Mouse (Mus musculus) CH12.LX (cell line): ENCODE results near the gene Togaram1. TPM values are rescaled to one million over a fixed set of nuclear protein-coding genes. Genes with fewer than 3 reads are reported as not detected.

ENCODE experiments used
- DNase-seq: peaks from one replicate; pipeline ENCODE4 v3.0.0-alpha.2; 2013; ENCODE audit errors: extremely low read depth
- H3K27ac ChIP-seq: 2 replicates; pipeline ENCODE4 v1.5.1; 2012; ENCODE audit warnings: low read depth, mild to moderate bottlenecking, control low read depth, moderate library complexity; ENCODE audit not compliant: insufficient read depth
- H3K27me3 ChIP-seq: replicated peaks from 2 replicates; pipeline ENCODE3; 2012; ENCODE audit warnings: inconsistent platforms
- H3K36me3 ChIP-seq, 2 experiments: replicated peaks in 1 of 2; 2 replicates each; pipeline versions ENCODE3 to v1.6.1; 2012; ENCODE audit warnings: inconsistent platforms in 1 of 2, low read length in 1 of 2, mild to moderate bottlenecking in 1 of 2, mixed read lengths in 1 of 2, moderate library complexity in 1 of 2; ENCODE audit not compliant: control insufficient read depth in 1 of 2, insufficient read depth in 1 of 2
- H3K4me1 ChIP-seq, 2 experiments: 2 replicates each; pipeline ENCODE4 v1.6.1; 2012; ENCODE audit warnings: inconsistent platforms in 1 of 2, moderate library complexity in 1 of 2; ENCODE audit not compliant: insufficient read depth in 2 of 2, control insufficient read depth in 1 of 2
- H3K4me2 ChIP-seq: 2 replicates; pipeline ENCODE4 v1.6.1; 2012; ENCODE audit warnings: low read depth, mild to moderate bottlenecking, control low read depth; ENCODE audit not compliant: poor library complexity, insufficient read depth, severe bottlenecking
- H3K4me3 ChIP-seq, 3 experiments: fragments of 150-350 bp in 1 of 3; sonication (generic) in 1 of 3; replicated peaks in 1 of 3; 2 replicates each; pipeline versions ENCODE3 to v1.5.1; 2011 to 2012; ENCODE audit warnings: low read depth in 2 of 3, low read length in 2 of 3, mild to moderate bottlenecking in 2 of 3, moderate library complexity in 2 of 3, control low read depth in 1 of 3, improper control_type of control experiment in 1 of 3, inconsistent platforms in 1 of 3, mixed read lengths in 1 of 3; ENCODE audit not compliant: poor library complexity in 1 of 3
- H3K79me2 ChIP-seq: replicated peaks from 2 replicates; pipeline ENCODE4 v1.6.1; 2012; ENCODE audit warnings: mild to moderate bottlenecking, moderate library complexity; ENCODE audit not compliant: control insufficient read depth, poor library complexity, insufficient read depth, severe bottlenecking; ENCODE audit errors: extremely low read depth
- H3K9ac ChIP-seq: 2 replicates; pipeline ENCODE4 v1.6.1; 2012; ENCODE audit warnings: low read depth, mild to moderate bottlenecking, control low read depth, moderate library complexity; ENCODE audit not compliant: insufficient read depth
- H3K9me3 ChIP-seq: replicated peaks from 2 replicates; pipeline ENCODE3; 2012; ENCODE audit warnings: low read length, inconsistent platforms, mixed read lengths
- BHLHE40 ChIP-seq: IDR thresholded peaks from 2 replicates; pipeline ENCODE4 v1.6.1; 2011; ENCODE audit warnings: mild to moderate bottlenecking, low read depth, low read length, improper control_type of control experiment
- CTCF ChIP-seq, 2 experiments: IDR thresholded peaks in 1 of 2; conservative IDR thresholded peaks in 1 of 2; 2 replicates each; pipeline ENCODE4 v1.5.1; 2011 to 2012; ENCODE audit warnings: low read depth in 2 of 2, low read length in 2 of 2, improper control_type of control experiment in 1 of 2, inconsistent platforms in 1 of 2, mild to moderate bottlenecking in 1 of 2, moderate library complexity in 1 of 2
- ELF1 ChIP-seq: IDR thresholded peaks from 2 replicates; pipeline ENCODE4 v1.6.1; 2014; ENCODE audit warnings: low read depth, mild to moderate bottlenecking, inconsistent platforms, low read length, improper control_type of control experiment
- EP300 ChIP-seq: IDR thresholded peaks from 2 replicates; pipeline ENCODE4 v1.6.1; 2011; ENCODE audit warnings: low read length, improper control_type of control experiment
- GABPA ChIP-seq: IDR thresholded peaks from 2 replicates; pipeline ENCODE4 v1.6.1; 2012; ENCODE audit warnings: low read depth, low read length, improper control_type of control experiment, inconsistent platforms; ENCODE audit not compliant: insufficient replicate concordance
- IRF4 ChIP-seq: IDR thresholded peaks from 2 replicates; pipeline ENCODE4 v1.6.1; 2014; ENCODE audit warnings: low read depth, mild to moderate bottlenecking, inconsistent platforms, low read length, improper control_type of control experiment
- JUN ChIP-seq: IDR thresholded peaks from 2 replicates; pipeline ENCODE4 v1.6.1; 2011; ENCODE audit warnings: low read depth, mild to moderate bottlenecking, low read length, improper control_type of control experiment, moderate library complexity; ENCODE audit not compliant: insufficient read depth
- MAFK ChIP-seq: IDR thresholded peaks from 2 replicates; pipeline ENCODE4 v1.6.1; 2011; ENCODE audit warnings: low read length, improper control_type of control experiment; ENCODE audit not compliant: insufficient replicate concordance
- MEF2A ChIP-seq: IDR thresholded peaks from 2 replicates; pipeline ENCODE4 v1.6.1; 2014; ENCODE audit warnings: low read depth, mild to moderate bottlenecking, inconsistent platforms, low read length, improper control_type of control experiment, borderline replicate concordance
- MXI1 ChIP-seq: IDR thresholded peaks from 2 replicates; pipeline ENCODE4 v1.6.1; 2011; ENCODE audit warnings: mild to moderate bottlenecking, low read depth, low read length, improper control_type of control experiment
- MYC ChIP-seq: IDR thresholded peaks from 2 replicates; pipeline ENCODE4 v1.6.1; 2011; ENCODE audit warnings: low read depth, mild to moderate bottlenecking, improper control_type of control experiment, low read length
- NELFE ChIP-seq: IDR thresholded peaks from 2 replicates; pipeline ENCODE4 v1.6.1; 2011; ENCODE audit warnings: low read depth, low read length, improper control_type of control experiment
- NRF1 ChIP-seq: IDR thresholded peaks from 2 replicates; pipeline ENCODE4 v1.6.1; 2014; ENCODE audit warnings: low read depth, mild to moderate bottlenecking, inconsistent platforms, low read length, improper control_type of control experiment, moderate library complexity
- POLR2A ChIP-seq: IDR thresholded peaks from 2 replicates; pipeline ENCODE4 v1.6.1; 2011; ENCODE audit warnings: low read depth, mild to moderate bottlenecking, improper control_type of control experiment, low read length
- RAD21 ChIP-seq: IDR thresholded peaks from 2 replicates; pipeline ENCODE4 v1.6.1; 2011; ENCODE audit warnings: low read depth, mild to moderate bottlenecking, low read length, improper control_type of control experiment, moderate library complexity
- RCOR1 ChIP-seq: conservative IDR thresholded peaks from 2 replicates; pipeline ENCODE4 v1.6.1; 2012; ENCODE audit warnings: low read depth, mild to moderate bottlenecking, inconsistent platforms, low read length, improper control_type of control experiment
- SMC3 ChIP-seq: IDR thresholded peaks from 2 replicates; pipeline ENCODE4 v1.6.1; 2011; ENCODE audit warnings: low read depth, low read length, improper control_type of control experiment
- TBP ChIP-seq: conservative IDR thresholded peaks from 2 replicates; pipeline ENCODE4 v1.6.1; 2011; ENCODE audit warnings: low read depth, low read length, improper control_type of control experiment
- TCF12 ChIP-seq: IDR thresholded peaks from 2 replicates; pipeline ENCODE4 v1.6.1; 2014; ENCODE audit warnings: low read depth, mild to moderate bottlenecking, inconsistent platforms, low read length, improper control_type of control experiment
- UBTF ChIP-seq: IDR thresholded peaks from 2 replicates; pipeline ENCODE4 v1.6.1; 2012; ENCODE audit warnings: low read depth, mild to moderate bottlenecking, inconsistent platforms, low read length, improper control_type of control experiment, moderate library complexity
- USF1 ChIP-seq: IDR thresholded peaks from 2 replicates; pipeline ENCODE4 v1.6.1; 2014; ENCODE audit warnings: low read depth, mild to moderate bottlenecking, inconsistent platforms, low read length, improper control_type of control experiment
- ZNF384 ChIP-seq: IDR thresholded peaks from 2 replicates; pipeline ENCODE4 v1.6.1; 2012; ENCODE audit warnings: low read depth, low read length, improper control_type of control experiment, inconsistent platforms
- dilution Hi-C: fragments of 300-500 bp; cut with MboI; formaldehyde crosslinking; loops from 2 replicates; pipeline ENCODE4 v1.14.3; 2020; ENCODE audit warnings: low sequenced_read_pairs; ENCODE audit not compliant: extremely low pct_unique_long_range_greater_than_20kb, extremely low pct_ligation_motif_present
- in situ Hi-C: fragments of 300-500 bp; cut with MboI; formaldehyde crosslinking; loops from 3 replicates; pipeline ENCODE4 v1.14.3; 2019; ENCODE audit warnings: low sequenced_read_pairs, low pct_ligation_motif_present, low pct_unique_long_range_greater_than_20kb, mixed read lengths
- polyA plus RNA-seq: library from polyadenylated mRNA; unstranded; fragments of >175 nt; gene quantifications from 2 replicates; pipeline ENCODE4 v1.2.1, GENCODE M21; 2012; ENCODE audit warnings: low read depth; ENCODE audit not compliant: insufficient read length
- total RNA-seq, 2 experiments: library from RNA; depleted of rRNA; stranded (reverse); fragments of 300-350 nt in 1 of 2; fragments of >200 nt in 1 of 2; gene quantifications; 2 replicates each; pipeline ENCODE4 v1.2.3; 2012 to 2014

Togaram1 gene
- total and polyA plus RNA-seq, 3 experiments, result 19.1 to 29.5 (median 24.1) TPM

- H3K4me1 ChIP-seq, result no peaks in the 10 kb centered on the region
- H3K36me3 ChIP-seq, result peaks cover 35 to 79% of the 10 kb centered on the region in 2 experiments
- H3K27ac ChIP-seq, result no peak overlapping the region
- dilution Hi-C loops, result no loop called here
- H3K4me2 ChIP-seq, result no peak overlapping the region
- H3K9ac ChIP-seq, result no peak overlapping the region
- no peak for DNase-seq
- no peaks in the 10 kb centered on the region for H3K27me3 ChIP-seq
- H3K9me3 ChIP-seq, result no peaks in the 10 kb centered on the region
- H3K4me3 ChIP-seq, result no peak overlapping the region
- no peak for TF ChIP-seq BHLHE40
- no peak for TF ChIP-seq RCOR1
- no peak for TF ChIP-seq MEF2A
- no peak for TF ChIP-seq NRF1
- TF ChIP-seq MXI1, result no peak
- TF ChIP-seq CTCF (conservative IDR thresholded peaks at IDR 0.05 in 1 of 2, IDR thresholded peaks at IDR 0.05 in 1 of 2; ENCODE audit: low read depth in 2 of 2, low read length in 2 of 2), result no peak
- TF ChIP-seq MYC, result no peak
- no peak for TF ChIP-seq ELF1
- no peak for TF ChIP-seq TCF12
- TF ChIP-seq UBTF, result no peak
- TF ChIP-seq NELFE, result no peak
- TF ChIP-seq GABPA, result no peak
- TF ChIP-seq SMC3, result no peak
- no peak for TF ChIP-seq TBP
- no peak for TF ChIP-seq IRF4
- no peak for TF ChIP-seq ZNF384
- no peak for TF ChIP-seq POLR2A
- TF ChIP-seq USF1, result no peak
- no peak for TF ChIP-seq EP300
- TF ChIP-seq, all 38 proteins: peak for 0
- in situ Hi-C loops, result no loop called here
- no peaks in the 10 kb centered on the region for H3K79me2 ChIP-seq
These were observed 42.1 kb downstream of the Togaram1 start for GRCm38 (mm10) chr12:65007725-65008124.

- H3K4me1 ChIP-seq, result peaks cover 0 to 5% of the 10 kb centered on the region in 2 experiments; a peak in 1 of 4 replicates
- H3K79me2 ChIP-seq, result no peaks in the 10 kb centered on the region
- no peak overlapping the region; the same call in 1 of the 2 replicates for H3K4me2 ChIP-seq
- dilution Hi-C loops, result no loop called here
- in situ Hi-C loops, result no loop called here
- H3K4me3 ChIP-seq, result no peak overlapping the region
- peak; percentile 44 for DNase-seq
- H3K36me3 ChIP-seq, result peaks cover 4 to 18% of the 10 kb centered on the region in 2 experiments
- no peaks in the 10 kb centered on the region for H3K27me3 ChIP-seq
- no peak overlapping the region for H3K27ac ChIP-seq
- no peak overlapping the region for H3K9ac ChIP-seq
- H3K9me3 ChIP-seq, result no peaks in the 10 kb centered on the region
- TF ChIP-seq MAFK (no peak), ZNF384 (no peak), MEF2A (peak; percentile 96), RAD21 (no peak), RCOR1 (no peak), SMC3 (no peak), JUN (peak; percentile 56), GABPA (no peak)
These were observed 57.2 kb downstream of the Togaram1 start for GRCm38 (mm10) chr12:65022842-65023241.
